Mouse (Mus musculus) lung, postnatal 25 days (tissue): ENCODE results near the gene Tacc3.

Experiments used
- DNase-seq: peaks from one replicate; pipeline ENCODE4 v3.0.0; 2022; ENCODE audit warnings: low spot score

Tacc3 gene

GRCm38 (mm10) chr5:33657787-33658663 is at the start of gene Tacc3, which contains the start of gene Tmem129:
Tacc3 (plus strand) TSS chr5:33658128.
Tmem129 (minus strand) TSS chr5:33658416.
- DNase-seq: peak; percentile 99

- no peak for DNase-seq
Observed at GRCm38 (mm10) chr5:33609226-33609625, 48.7 kb upstream of the Tacc3 start.

- DNase-seq: no peak
Observed at GRCm38 (mm10) chr5:33611795-33612194, 46.1 kb upstream of the Tacc3 start.

- no peak for DNase-seq
Observed at GRCm38 (mm10) chr5:33614391-33614790, 43.5 kb upstream of the Tacc3 start.

GRCm38 (mm10) chr5:33622671-33623070 is 35.3 kb upstream of the Tacc3 start:
- no peak for DNase-seq

- DNase-seq: no peak
Observed at GRCm38 (mm10) chr5:33623766-33624165, 34.2 kb upstream of the Tacc3 start.

GRCm38 (mm10) chr5:33627968-33628367 is 30.0 kb upstream of the Tacc3 start:
- peak; percentile 8 for DNase-seq

- DNase-seq: peak; percentile 22
Observed at GRCm38 (mm10) chr5:33628820-33629300, 29.1 kb upstream of the Tacc3 start.

- peak; percentile 100 for DNase-seq
Observed at GRCm38 (mm10) chr5:33629301-33629987, 28.5 kb upstream of the Tacc3 start, which contains the start of the genes Fam53a and Gm9903. Fam53a (minus strand) TSS chr5:33629635. Gm9903 (plus strand) TSS chr5:33629925.

GRCm38 (mm10) chr5:33630061-33630460 is 27.9 kb upstream of the Tacc3 start:
- peak; percentile 48 for DNase-seq

- no peak for DNase-seq
Observed at GRCm38 (mm10) chr5:33630615-33631014, 27.3 kb upstream of the Tacc3 start.

- DNase-seq: no peak
Observed at GRCm38 (mm10) chr5:33632526-33632925, 25.4 kb upstream of the Tacc3 start.

GRCm38 (mm10) chr5:33635361-33635760 is 22.6 kb upstream of the Tacc3 start:
- no peak for DNase-seq

GRCm38 (mm10) chr5:33637606-33638350 is 20.1 kb upstream of the Tacc3 start:
- no peak for DNase-seq

GRCm38 (mm10) chr5:33638826-33639225 is 19.1 kb upstream of the Tacc3 start:
- DNase-seq: no peak

- DNase-seq: peak; percentile 53
Observed at GRCm38 (mm10) chr5:33640652-33641051, 17.3 kb upstream of the Tacc3 start.

- no peak for DNase-seq
Observed at GRCm38 (mm10) chr5:33651017-33651416, 6.9 kb upstream of the Tacc3 start.

GRCm38 (mm10) chr5:33651541-33651920 is 6.4 kb upstream of the Tacc3 start:
- no peak for DNase-seq

- DNase-seq: peak; percentile 97
Observed at GRCm38 (mm10) chr5:33651921-33652782, 5.8 kb upstream of the Tacc3 start, which contains the start of gene Slbp. Slbp (minus strand) TSS chr5:33652574.

GRCm38 (mm10) chr5:33652783-33653173 is 5.2 kb upstream of the Tacc3 start:
- DNase-seq: no peak

- no peak for DNase-seq
Observed at GRCm38 (mm10) chr5:33654424-33654823, 3.5 kb upstream of the Tacc3 start.
